In genomic region chr5:96620209-96620608, GRCm38 (mm10) we compare ENCODE assay signal across 19 mouse cellular contexts.
DNase-seq lines count a peak whose midpoint lies in the region; ATAC-seq lines count a peak whose summit lies in the region.
"Had no signal": no experiment of that assay in that cellular context is flagged by ENCODE, and none has a peak within 500 bp of the region (broad histone marks: within the 10 kb centered on the region; RNA-seq: fewer than 3 reads in every experiment).

No protein-coding gene starts in this region.

- no peak overlapping the region for H3K9ac ChIP-seq in kidney, embryonic 14.5 days (ENCODE audit: low read depth, low read length)
- H3K9ac ChIP-seq in midbrain, embryonic 11.5 days (ENCODE audit: low read length) = no peak overlapping the region
- H3K9ac ChIP-seq: embryonic facial prominence, embryonic 12.5 days; forebrain, embryonic 15.5 days; hindbrain, embryonic 15.5 days; limb, embryonic 15.5 days; lung, embryonic 15.5 days; midbrain, embryonic 15.5 days; neural tube, embryonic 13.5 days had no signal

- H3K27me3 ChIP-seq in kidney, embryonic 14.5 days (ENCODE audit: control insufficient read depth, insufficient read depth, low read length) = no peaks in the 10 kb centered on the region
- H3K27me3 ChIP-seq in midbrain, embryonic 11.5 days (ENCODE audit: control insufficient read depth, insufficient read depth, low read length) = no peaks in the 10 kb centered on the region
- H3K27me3 ChIP-seq: embryonic facial prominence, embryonic 12.5 days; forebrain, embryonic 15.5 days; hindbrain, embryonic 15.5 days; limb, embryonic 15.5 days; lung, embryonic 15.5 days; midbrain, embryonic 15.5 days; neural tube, embryonic 13.5 days had no signal

- intact Hi-C loops in left cerebral cortex, postnatal 36 days (cut with DNase I) = no loop called here

- ATAC-seq in kidney, embryonic 14.5 days (ENCODE audit: low FRiP score, low TSS enrichment) = no peak
- ATAC-seq in midbrain, embryonic 11.5 days (ENCODE audit: low FRiP score) = no peak
- ATAC-seq in CD4-positive, CD25-positive, alpha-beta regulatory T cell, adult 4 months = no peak
- ATAC-seq: forebrain, embryonic 15.5 days; midbrain, embryonic 15.5 days had no signal

- no peak overlapping the region for H3K27ac ChIP-seq in kidney, embryonic 14.5 days (ENCODE audit: low read depth, low read length)
- no peak overlapping the region for H3K27ac ChIP-seq in midbrain, embryonic 11.5 days (ENCODE audit: low read depth, low read length)
- H3K27ac ChIP-seq: embryonic facial prominence, embryonic 12.5 days; forebrain, embryonic 15.5 days; hindbrain, embryonic 15.5 days; limb, embryonic 15.5 days; lung, embryonic 15.5 days; midbrain, embryonic 15.5 days; neural tube, embryonic 13.5 days had no signal

- H3K4me1 ChIP-seq in kidney, embryonic 14.5 days (ENCODE audit: control insufficient read depth, insufficient read depth, low read length) = no peaks in the 10 kb centered on the region
- H3K4me1 ChIP-seq in midbrain, embryonic 11.5 days (ENCODE audit: control insufficient read depth, insufficient read depth, low read length) = no peaks in the 10 kb centered on the region
- H3K4me1 ChIP-seq: hindbrain, embryonic 15.5 days; midbrain, embryonic 15.5 days; neural tube, embryonic 13.5 days had no signal

- H3K36me3 ChIP-seq in kidney, embryonic 14.5 days (ENCODE audit: control insufficient read depth, insufficient read depth, low read length) = peaks cover 3% of the 10 kb centered on the region; the same call in 1 of the 2 replicates
- no peaks in the 10 kb centered on the region for H3K36me3 ChIP-seq in midbrain, embryonic 11.5 days (ENCODE audit: control insufficient read depth, insufficient read depth, low read length)
- H3K36me3 ChIP-seq: forebrain, embryonic 15.5 days; hindbrain, embryonic 15.5 days; limb, embryonic 15.5 days; lung, embryonic 15.5 days; midbrain, embryonic 15.5 days; neural tube, embryonic 13.5 days had no signal

- H3K4me2 ChIP-seq in kidney, embryonic 14.5 days (replicated peaks; ENCODE audit: low read depth, low read length) = no peak overlapping the region
- no peak overlapping the region for H3K4me2 ChIP-seq in midbrain, embryonic 11.5 days
- H3K4me2 ChIP-seq: embryonic facial prominence, embryonic 12.5 days; forebrain, embryonic 15.5 days; hindbrain, embryonic 15.5 days; limb, embryonic 15.5 days; lung, embryonic 15.5 days; midbrain, embryonic 15.5 days; neural tube, embryonic 13.5 days had no signal

- H3K4me3 ChIP-seq in kidney, embryonic 14.5 days (ENCODE audit: low read length) = no peak overlapping the region
- no peak overlapping the region for H3K4me3 ChIP-seq in midbrain, embryonic 11.5 days (ENCODE audit: low read depth, low read length)
- H3K4me3 ChIP-seq: embryonic facial prominence, embryonic 12.5 days; forebrain, embryonic 15.5 days; hindbrain, embryonic 15.5 days; limb, embryonic 15.5 days; lung, embryonic 15.5 days; midbrain, embryonic 15.5 days; neural tube, embryonic 13.5 days had no signal

- 81% methylated on average over 2 of the region's 2 CpGs for WGBS in kidney, embryonic 14.5 days
- 89% methylated on average over 2 of the region's 2 CpGs for WGBS in midbrain, embryonic 11.5 days

- H3K9me3 ChIP-seq in kidney, embryonic 14.5 days (ENCODE audit: control insufficient read depth, low read length) = no peaks in the 10 kb centered on the region
- no peaks in the 10 kb centered on the region for H3K9me3 ChIP-seq in midbrain, embryonic 11.5 days (ENCODE audit: control insufficient read depth, low read length)
- H3K9me3 ChIP-seq: embryonic facial prominence, embryonic 12.5 days; forebrain, embryonic 15.5 days; hindbrain, embryonic 15.5 days; limb, embryonic 15.5 days; lung, embryonic 15.5 days; midbrain, embryonic 15.5 days; neural tube, embryonic 13.5 days had no signal

- DNase-seq in kidney, adult 8-10 months = peak; percentile 8 to 11
- DNase-seq in 3134 (ENCODE audit: extremely low read depth, insufficient read length, low spot score) = peak; percentile 38
- DNase-seq in Muller cell, postnatal 12 days (ENCODE audit: inconsistent ontology term) = peak; percentile 80
- peak; percentile 87 to 90 for DNase-seq in adrenal gland, postnatal 36 days
- no peak for DNase-seq in midbrain, embryonic 11.5 days (ENCODE audit: low spot score, missing footprints)
- DNase-seq in left cerebral cortex, postnatal 36 days (ENCODE audit: low spot score in 2 of 2) = no peak
- DNase-seq: cerebellum, adult 8-10 months; gastrocnemius, postnatal 10 days; right cerebral cortex, adult 18-20 months; thymus, postnatal 14 days had no signal

Comparison
In these comparisons a context has a peak if more than half of its experiments do, and no peak if none do; other contexts are left out.
1. DNase-seq: peak in kidney, adult 8-10 months (2 of 2), 3134 (single experiment), Muller cell, postnatal 12 days (single experiment) and adrenal gland, postnatal 36 days (2 of 2); none in midbrain, embryonic 11.5 days (single experiment) and left cerebral cortex, postnatal 36 days (0 of 2).